Mouse (Mus musculus): ENCODE results near the gene Rbms2.
"Not testable (repeated sequence)": the region's sequence is repeated elsewhere in the genome, so short reads cannot be mapped to it uniquely, and the experiment has no call there.

The Rbms2 gene

DNA sequence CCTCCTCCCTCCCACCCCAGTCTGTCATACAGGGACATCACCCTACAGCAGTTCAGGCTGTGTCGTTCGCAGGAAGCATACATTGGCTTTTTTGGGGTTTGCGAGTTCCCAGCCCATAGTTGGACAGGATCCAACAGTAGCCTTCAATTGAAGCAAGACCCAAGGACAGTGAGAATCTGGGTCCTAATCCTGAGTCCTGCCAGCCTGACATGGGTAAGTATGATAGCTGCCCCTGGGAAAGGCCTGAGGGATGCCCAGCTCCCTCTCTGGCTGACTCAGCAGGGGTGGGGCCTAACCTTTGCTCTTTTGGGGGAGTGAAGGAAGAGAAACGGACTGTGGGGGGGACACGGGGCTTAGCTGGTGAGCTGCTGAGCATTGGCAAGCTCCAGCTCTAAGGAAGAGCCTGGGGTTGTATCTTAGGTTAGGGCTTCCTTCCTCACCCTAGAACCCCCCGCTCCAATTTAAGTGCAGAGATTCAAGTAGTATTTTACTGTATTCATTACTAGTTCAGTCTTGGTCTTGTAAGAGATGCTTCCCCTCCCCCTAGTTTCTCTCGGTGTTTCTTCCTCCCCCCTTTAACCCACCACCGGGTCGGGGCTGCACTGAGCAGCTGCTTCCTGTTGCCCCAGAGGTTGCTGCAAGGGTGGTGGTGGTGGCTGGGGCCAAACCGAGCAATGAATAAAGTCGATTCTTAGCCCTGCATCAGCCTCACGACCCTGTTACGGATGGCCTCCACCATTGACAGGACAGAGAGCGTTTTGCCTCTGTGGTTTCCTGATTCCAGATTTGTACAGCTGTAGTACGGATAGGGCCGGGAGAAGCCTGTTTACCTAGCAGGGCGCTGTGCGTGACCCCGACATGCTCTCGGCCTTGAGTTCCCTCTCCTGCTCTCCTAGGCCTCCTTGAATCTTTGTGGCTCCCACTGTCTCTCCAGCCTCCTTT lies 88.3 kb downstream of the Rbms2 start, which contains the start of gene Baz2a:
Gene Baz2a (plus strand): TSS at position 14 of the 942 bp plus-strand sequence.
- peak in 1 of 2 experiments; percentile 19 for DNase-seq (ENCODE audit: low spot score in 2 of 2)

DNA sequence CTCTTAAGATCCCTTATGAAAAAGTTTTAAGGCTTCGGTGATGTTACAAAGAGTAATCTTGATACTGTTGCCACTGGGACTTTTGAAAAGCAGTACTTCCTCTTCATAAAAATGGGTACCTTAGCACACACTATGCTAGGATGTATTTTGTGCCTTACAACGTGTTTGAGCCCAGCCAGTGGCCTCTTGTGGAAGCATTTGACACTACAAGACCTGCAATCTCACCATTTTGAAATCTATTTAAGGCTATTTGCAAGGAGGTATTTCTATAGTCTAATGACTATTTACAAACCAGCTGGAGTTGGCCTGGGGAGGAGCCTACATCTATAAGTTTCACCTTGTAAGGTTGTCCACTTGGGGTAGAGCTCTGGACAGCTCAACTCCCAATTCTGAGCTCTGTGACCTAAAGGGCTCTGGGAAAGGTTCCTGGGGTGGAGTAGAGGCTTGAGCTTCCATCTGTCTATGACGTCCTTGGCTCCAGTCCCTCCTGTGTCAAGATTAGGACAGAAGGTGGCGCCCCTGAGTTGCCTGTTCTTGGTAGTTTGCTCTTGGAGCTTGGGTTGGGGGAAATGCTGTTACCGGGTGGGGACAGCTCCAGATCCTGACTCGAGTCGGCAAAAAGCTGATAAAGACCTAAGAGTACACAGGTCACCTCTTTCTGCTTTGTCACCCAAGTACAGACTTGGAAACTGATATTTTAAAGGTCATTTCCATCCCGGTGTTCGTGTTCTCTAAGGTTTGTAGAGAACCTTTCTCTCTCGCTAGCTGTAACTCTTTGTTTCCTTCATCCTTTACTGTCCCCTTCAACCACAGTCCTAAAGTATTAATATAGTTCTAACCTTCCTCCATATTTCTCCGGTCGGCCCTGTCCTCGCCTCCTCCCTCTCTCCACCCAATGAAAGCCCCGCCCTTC lies 89.2 kb downstream of the Rbms2 start:
- DNase-seq (ENCODE audit: low spot score in 2 of 2): peak; percentile 76 to 90

DNA sequence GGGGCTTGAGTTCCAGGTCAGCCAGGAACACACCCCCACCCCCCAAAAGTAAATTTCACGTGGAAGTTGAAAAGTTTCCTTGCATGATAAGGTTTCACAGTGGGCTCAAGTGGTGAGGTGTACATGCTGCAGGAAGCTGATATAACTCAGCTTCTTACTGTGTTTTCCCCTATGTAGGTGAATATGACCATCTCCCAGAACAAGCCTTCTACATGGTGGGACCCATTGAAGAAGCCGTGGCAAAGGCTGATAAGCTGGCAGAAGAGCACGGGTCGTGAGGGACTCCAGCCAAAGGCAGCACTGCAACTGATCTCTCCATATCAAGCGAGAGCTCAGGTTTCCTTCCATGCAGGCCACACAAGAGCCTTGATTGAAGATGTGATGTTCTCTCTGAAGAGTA lies 90.3 kb downstream of the Rbms2 start:
- DNase-seq (ENCODE audit: low spot score in 2 of 2): no peak

DNA sequence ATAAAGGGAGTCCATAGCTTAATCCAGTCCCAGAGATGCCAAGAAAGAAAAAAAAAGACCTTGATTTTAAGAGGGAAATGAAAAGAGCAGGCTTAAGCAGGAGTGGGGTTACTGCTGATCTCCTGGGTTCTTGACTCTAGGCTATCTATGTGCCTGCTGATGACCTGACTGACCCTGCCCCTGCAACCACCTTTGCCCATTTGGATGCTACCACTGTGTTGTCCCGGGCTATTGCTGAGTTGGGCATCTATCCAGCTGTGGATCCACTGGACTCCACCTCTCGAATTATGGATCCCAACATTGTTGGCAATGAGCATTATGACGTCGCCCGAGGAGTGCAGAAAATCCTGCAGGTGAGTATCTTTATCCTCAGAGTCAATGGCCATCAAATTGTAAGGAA lies 91.9 kb downstream of the Rbms2 start:
- DNase-seq (ENCODE audit: low spot score in 2 of 2): no peak

DNA sequence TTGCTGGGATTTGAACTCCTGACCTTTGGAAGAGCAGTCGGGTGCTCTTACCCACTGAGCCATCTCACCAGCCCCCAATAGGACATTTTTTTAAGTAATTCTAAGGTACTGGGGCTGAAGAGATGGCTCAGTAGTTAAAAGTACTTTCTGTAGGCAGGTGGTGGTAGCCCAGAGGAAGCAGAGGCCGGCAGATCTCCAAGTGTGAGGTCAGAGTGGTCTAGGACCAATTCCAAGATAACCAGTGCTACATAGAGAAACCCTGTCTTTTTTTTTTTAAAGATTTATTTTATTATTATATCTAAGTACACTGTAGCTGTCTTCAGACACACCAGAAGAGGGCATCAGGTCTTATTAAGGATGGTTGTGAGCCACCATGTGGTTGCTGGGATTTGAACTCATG lies 92.9 kb downstream of the Rbms2 start:
- not testable (repeated sequence) for DNase-seq (ENCODE audit: low spot score in 2 of 2)

DNA sequence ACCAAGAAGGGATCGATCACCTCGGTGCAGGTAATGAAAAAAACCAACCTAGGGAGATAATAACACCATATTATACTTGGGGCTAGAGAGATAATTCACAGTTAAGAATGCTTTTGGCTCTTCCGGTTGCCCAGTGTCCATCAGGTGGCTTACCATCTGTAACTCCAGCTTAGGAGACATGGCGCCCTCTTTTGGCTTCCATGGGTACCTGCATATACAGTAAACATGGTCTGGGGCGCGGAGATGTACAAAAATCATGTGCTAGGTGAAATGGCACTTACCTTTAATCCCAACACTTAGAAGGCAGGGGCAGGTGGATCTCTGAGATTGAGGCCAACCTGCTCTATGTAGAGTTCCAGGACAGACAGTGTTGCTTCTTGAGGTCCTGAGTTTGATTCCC lies 93.7 kb downstream of the Rbms2 start:
- DNase-seq (ENCODE audit: low spot score in 2 of 2): peak in 1 of 2 experiments; percentile 32

DNA sequence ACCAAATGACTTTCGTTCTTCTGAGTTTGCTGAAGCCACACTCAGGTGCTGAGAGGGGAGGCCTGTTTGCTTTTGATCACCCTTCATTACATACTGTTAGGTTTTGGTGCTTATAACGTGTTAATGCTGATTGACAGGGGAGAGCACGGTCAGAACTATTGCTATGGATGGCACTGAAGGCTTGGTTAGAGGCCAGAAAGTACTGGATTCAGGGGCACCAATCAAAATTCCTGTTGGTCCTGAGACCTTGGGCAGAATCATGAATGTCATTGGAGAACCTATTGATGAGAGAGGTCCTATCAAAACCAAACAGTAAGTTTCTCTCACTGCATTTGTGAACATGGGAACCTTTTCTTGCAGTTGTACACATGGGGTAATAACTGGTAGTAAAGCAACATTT lies 95.9 kb downstream of the Rbms2 start:
- no peak for DNase-seq (ENCODE audit: low spot score in 2 of 2)

DNA sequence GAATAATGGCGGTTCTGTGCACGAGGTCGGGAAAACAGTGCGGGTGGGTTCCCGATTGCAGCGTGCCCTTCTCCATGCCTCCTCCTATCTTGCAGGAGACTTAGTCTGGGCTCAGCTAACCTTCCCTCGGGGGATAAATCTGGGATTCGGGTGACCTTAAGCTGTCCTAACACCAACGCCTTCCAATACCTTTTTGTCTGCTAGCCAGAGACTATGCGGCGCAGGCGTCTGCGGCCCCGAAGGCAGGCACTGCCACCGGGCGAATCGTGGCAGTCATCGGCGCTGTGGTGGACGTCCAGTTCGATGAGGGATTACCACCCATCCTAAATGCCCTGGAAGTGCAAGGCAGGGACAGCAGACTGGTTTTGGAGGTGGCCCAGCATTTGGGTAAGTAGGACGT lies 96.4 kb downstream of the Rbms2 start:
- peak in 1 of 2 experiments; percentile 28 for DNase-seq (ENCODE audit: low spot score in 2 of 2)

DNA sequence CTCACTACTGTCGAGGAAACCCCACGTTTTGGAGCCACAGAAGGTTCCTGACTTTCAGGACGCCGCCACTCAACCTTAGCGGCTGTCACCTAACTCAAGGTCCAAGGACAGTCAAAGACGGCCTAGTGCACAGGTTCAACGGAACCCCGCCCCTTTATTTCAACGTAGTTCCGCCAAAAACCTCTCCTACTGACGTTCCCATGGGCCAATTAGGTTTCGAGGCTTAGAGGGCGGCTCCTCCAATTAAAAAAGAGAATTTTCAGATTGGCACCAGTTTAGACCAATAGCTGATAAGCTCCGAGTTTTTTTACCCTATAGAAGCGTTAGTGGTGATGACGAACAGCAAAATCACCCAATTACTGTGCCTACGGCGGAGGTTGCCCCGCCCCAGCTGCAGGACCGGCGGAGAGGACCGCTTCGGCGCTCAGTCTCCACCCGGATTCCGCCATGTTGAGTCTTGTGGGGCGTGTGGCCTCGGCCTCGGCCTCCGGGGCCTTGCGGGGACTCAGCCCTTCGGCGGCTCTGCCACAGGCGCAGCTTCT lies 97.1 kb downstream of the Rbms2 start, which contains the start of gene Atp5b:
Gene Atp5b (plus strand): TSS at position 394 of the 542 bp plus-strand sequence.
- DNase-seq (ENCODE audit: low spot score in 2 of 2): peak; percentile 95 to 100

DNA sequence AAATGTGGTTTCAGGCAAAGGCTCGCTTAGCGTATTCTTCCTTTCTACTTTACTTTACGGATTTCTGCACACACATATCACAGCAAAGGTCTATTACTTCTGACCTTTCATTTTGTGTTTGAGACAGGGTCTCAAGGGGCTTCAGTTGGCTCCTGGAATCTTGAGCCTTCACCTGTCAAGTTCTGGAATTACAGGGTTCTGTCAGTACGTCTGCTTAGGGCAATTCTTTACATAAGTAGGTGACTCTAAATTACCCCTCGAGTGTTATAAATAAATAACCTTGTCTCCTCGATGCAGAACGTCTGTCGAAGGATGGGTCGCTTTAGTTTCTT lies 97.7 kb downstream of the Rbms2 start:
- DNase-seq (ENCODE audit: low spot score in 2 of 2): no peak

DNA sequence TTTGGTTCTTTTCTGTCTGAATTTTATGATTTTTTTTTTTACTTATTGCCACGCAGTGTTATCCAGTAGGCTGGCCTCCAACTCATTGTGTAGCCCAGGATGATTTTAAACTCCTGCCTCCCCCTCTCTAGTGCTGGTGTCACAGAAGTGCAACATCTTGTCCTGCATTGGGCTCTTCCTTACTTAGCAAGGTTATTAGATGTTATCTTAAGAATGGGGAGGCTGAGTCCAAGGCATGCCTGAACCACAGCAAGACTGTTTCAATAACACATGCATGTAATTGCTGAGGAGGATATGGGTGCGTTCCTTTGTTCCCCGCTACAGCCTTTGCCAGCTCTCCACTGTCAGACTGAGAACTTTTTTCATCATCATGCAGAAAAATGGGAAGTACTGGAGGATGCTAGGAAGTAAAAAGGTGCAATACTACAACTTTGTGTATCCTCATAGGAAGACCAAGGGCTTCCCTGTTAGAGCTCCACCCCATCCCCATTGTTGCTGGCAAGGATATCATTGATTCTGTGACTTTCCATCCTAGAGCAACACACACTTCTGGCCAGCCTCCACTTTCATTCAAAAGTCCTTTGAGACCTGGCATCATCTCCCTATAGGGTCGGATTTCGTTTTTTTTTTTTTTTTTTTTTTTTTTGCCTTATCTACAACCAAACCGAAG lies 98.2 kb downstream of the Rbms2 start:
- DNase-seq (ENCODE audit: low spot score in 2 of 2): no peak
